Mouse (Mus musculus) adrenal gland, postnatal 36 days (tissue): ENCODE measurements at regions not wholly inside any gene's neighbourhood (a gene's known extent, or its start where the extent isn't known, plus 50 kb on each side); places are given as distances from the start of the nearest gene placed in this dataset.

Source experiments
- DNase-seq, 2 experiments: peaks; one replicate each; pipeline ENCODE4 v3.0.0; 2021; ENCODE audit warnings: mixed read lengths in 1 of 2

GRCm38 (mm10) chr8:8054224-8054916 is 606.7 kb downstream of the Efnb2 start:
- DNase-seq, result no peak

DNA sequence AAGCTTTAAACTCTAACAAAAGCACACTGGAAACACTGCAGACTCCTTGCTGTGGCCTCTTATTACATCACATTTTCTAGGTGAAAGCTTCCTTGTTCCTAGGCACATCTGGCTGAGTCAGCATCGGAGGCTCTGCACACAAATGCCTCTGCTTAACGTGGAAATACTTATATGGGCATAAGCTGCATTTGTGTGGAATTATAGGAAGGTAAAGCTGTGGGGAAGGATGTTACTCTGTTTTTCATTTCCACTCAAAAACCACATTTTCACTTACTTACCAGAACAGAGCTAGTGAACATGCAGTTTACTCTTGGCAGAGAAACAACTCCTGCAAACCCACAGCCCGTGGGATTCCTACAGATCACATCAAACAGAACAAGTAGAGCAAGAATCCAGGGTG is 609.9 kb downstream of the Efnb2 start:
- no peak for DNase-seq

- DNase-seq, result no peak
These were observed 610.3 kb downstream of the Efnb2 start for GRCm38 (mm10) chr8:8050778-8051177.

DNA sequence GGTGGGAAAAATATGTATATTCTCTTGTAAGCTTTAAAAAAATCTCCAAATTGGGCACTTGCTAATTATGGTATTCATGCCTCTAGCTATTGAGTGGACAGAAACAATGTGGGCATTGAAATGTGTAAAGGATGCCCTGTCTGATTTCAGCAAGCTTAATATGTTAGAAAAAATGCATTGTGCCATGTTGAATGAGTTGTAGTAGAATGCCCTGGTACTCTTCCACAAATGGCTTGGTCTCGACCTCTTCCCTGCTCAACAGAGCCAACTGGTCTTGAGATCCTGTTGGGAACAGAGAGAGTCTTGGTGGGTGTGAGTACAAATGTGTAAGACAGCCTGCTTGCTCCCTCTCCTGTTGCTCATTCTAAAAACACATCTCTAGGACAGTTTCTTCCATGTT is 616.1 kb downstream of the Efnb2 start:
- DNase-seq, result no peak

- DNase-seq, result no peak
These were observed 616.7 kb downstream of the Efnb2 start for GRCm38 (mm10) chr8:8044296-8044695.

DNA sequence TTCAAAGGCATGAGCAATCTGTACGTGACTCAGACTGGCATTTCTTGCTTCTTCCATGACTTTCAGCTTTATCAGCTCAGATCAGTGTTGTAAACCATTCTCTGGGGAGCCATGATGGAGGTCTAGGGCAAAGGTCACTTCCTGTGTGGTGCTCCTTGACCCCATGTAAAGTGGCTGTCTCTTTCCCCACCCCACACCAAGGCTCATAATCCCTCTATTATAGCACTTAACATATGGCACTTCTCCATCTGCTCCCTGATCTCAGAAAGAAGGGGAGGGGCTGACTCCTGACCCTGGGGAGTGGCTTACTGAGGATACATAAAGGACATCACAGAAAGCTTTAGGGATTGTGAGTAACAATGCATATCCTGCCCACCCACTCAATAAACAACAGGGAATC is 623.1 kb downstream of the Efnb2 start:
- DNase-seq, result no peak

- no peak for DNase-seq
These were observed 649.9 kb downstream of the Efnb2 start for GRCm38 (mm10) chr8:8011151-8011550.

DNA sequence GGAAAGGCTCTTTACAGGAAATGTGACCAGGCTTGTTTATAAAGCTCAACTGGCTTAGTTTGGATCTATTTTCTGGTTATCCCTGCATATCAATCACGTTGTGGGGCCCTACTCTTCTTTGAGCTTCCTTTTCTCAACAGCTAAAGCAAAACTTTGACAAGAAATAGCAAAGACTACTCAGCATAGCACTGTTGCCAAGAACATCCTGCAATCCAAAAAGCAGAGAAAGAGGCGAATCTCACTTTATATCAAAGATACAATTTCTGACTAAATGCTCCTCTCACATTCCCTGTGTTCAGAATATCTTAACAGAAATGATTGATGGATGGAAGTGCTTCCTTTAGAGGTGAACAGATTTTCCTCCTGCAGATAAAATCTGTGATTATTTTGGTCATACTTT is 666.1 kb downstream of the Efnb2 start:
- DNase-seq, result no peak

- no peak for DNase-seq
These were observed 672.2 kb downstream of the Efnb2 start for GRCm38 (mm10) chr8:7988820-7989219.

- no peak for DNase-seq
These were observed 684.0 kb downstream of the Efnb2 start for GRCm38 (mm10) chr8:7977020-7977419.

DNA sequence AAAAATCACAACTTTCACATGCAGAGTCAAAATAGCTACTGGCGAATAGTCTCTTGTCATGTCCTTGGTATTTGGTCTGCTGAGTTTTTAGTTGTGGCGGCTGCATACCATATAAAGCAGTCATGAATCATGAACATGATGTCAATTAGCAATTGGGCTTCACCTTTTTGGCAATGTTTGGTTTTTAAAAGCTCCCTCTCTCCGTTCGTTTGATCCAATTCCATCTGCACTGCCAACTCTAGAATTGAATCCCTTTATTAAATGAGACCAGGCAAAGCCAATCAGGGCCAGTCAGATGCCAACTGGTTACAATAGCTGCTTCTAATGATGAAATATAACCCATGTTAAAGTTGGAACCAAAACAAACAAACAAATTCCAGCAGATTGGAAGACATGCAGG is 687.3 kb downstream of the Efnb2 start:
- no peak for DNase-seq

DNA sequence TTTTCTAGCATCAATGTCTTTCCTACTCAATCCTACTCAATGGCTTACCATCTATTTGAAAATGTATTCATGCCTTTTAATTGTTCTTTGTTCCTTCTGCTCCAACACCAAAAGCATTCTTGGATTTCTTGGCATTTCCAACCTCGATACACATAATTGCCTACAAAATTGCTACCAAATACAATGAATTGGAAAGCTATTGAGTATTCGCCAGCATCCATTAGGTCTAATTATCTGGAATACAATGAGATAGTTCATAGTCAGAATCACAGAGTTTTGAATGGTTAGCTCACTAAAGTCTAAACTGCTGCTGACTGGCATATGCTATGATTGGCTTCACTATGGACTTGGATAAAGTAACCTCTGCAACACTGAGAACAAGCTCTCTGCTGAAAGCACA is 696.8 kb downstream of the Efnb2 start:
- no peak for DNase-seq

GRCm38 (mm10) chr8:7956745-7957144 is 704.3 kb downstream of the Efnb2 start:
- DNase-seq, result no peak

GRCm38 (mm10) chr8:7954851-7955250 is 706.2 kb downstream of the Efnb2 start:
- DNase-seq, result no peak

DNA sequence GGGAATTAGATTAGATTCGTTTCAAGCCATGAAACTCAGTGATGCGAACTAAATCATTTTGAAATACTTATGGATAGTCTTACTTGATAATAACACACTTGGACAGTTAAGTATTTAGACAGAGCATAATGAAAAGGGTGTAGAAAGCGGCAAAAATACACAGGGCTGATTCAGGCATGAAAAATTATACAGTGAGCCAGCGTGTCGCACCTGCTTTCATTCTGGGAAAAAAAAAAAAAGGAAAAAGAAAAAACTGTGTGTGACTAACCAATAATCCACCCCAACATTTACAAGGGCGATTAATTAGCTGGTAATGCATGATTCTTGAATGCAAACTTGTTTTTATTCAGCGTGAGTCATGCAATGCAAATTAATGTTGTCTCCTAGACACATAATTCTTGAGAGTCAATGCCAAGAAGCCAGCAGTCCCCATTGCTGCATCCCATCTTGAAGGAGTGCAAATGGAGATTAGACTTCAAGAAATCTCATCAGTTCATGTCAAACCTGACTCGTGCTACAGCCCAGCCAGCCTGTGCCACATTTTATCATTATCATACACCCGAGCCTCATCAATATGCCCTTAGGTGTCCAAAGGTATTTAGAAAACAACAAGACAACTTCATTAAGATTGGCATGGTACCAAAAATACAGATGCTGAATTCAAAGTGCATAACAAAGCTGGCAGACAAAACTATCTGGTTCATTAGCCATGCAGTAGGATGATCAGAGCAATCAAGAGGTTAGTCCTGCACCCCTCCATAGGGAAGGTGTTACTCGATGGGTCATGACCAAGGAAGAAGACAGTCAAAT is 714.9 kb downstream of the Efnb2 start:
- DNase-seq, result no peak

- no peak for DNase-seq
These were observed 724.4 kb downstream of the Efnb2 start for GRCm38 (mm10) chr8:7936596-7936995.

DNA sequence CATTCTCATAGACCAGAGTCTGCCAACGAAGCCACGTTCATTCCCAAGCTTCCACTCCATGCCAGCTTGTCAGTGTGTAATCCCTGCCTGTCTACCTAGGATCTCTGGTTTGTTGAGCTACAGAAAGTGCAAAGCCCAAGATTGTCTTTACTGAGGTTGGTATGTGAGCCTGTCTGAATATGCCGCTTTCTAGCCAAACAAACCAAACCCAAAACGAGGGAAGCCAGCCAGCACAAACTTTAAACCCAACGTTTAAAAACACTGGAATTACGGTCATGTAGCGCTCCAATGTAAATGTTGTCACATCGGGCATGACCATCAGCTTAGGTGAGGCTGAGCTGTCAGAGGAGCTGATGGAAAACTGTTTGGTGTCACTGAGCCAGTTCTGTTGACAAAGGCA is 741.6 kb downstream of the Efnb2 start:
- DNase-seq, result no peak

- DNase-seq, result no peak
These were observed 766.7 kb downstream of the Efnb2 start for GRCm38 (mm10) chr8:7894338-7894737.

DNA sequence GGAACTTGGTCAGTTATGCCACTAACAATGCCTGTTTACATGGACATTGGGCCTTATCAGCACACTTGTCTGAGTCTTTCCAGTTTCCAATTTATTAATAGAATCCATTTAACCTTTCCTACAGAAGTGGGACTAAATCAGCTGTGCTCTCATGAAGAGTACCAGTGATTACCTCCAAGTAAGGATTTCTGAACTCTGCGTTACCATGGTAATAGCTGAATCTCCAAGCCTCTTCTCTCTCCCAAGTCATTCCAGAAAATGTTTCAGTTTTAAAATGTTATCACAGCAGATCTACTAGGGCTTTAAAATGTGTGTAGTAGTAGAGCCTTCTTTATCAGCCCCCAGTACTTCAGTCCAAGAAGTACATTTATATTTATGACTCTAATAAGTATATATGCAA is 807.9 kb downstream of the Efnb2 start:
- DNase-seq, result no peak

DNA sequence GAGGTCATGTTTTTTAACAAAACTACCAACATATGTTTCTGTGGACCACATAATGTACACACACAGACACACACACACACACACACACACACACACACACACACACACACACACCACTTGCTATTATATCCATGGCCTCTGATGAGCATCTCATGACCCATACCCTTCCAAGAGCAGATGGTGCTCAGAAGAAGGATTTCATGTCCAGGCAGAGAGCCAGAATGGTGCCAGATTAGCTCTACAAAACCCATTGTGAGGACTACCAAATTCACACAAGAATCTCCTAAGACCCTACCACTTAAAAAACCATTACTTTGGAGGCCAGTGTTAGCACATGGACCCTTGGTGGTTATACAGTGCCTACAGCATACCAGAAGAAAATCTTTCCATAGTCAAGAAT is 810.5 kb downstream of the Efnb2 start:
- DNase-seq, result no peak

DNA sequence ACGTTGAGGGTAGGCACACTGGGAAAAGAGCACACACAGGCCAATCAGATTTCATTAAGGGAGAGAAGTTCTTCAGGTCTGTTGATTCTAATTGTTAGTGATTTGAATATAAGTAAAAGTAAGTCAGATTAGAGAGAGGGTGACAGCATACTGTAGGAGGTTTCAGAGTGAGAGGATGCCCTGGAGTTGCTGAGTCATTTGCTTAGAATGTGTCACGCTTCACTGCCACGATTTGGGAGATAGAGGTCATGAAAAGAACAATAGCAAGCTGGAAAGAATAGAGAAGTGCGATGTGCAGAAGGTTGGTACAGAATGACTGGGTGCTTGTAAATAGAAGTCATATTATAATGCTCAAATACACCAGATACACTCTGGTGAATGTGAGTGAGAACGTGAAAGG is 829.1 kb downstream of the Efnb2 start:
- DNase-seq, result no peak

DNA sequence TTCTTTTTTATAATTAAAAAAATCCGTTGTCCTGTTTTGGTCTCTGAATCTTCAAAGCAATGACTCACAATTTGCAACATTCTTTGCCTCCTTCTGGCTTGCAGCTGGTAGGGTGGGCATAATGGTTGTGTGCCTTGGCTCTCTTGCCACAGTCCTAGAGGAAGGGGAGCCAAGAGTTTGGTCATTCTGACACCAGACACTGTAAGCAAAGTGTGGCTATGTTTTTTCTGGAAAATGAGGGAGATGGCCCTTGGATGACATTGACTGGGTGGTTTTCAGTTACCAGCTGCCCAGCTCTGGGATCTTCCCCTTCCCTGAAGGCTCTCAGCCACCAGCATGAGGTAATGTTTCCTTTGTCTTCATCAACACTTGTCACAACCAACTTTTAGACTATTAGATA is 833.2 kb downstream of the Efnb2 start:
- DNase-seq, result no peak

- DNase-seq, result no peak
These were observed 852.6 kb downstream of the Efnb2 start for GRCm38 (mm10) chr8:7808395-7808794.

GRCm38 (mm10) chr8:7799221-7799620 is 861.8 kb downstream of the Efnb2 start:
- peak in 1 of 2 experiments; percentile 1 for DNase-seq
